Mouse (Mus musculus): Measurements from ENCODE around the gene Gm20388.
A peak's percentile ranks its signal among the peaks of the same experiment; 100 is the strongest.
"Not testable (repeated sequence)": the region's sequence is repeated elsewhere in the genome, so short reads cannot be mapped to it uniquely, and the experiment has no call there.

Gene Gm20388

GRCm38 (mm10) chr8:123431616-123432365 is 3521.2 kb downstream of the Gm20388 start:
- no peak for DNase-seq (ENCODE audit: low spot score in 2 of 2)

- no peak for DNase-seq (ENCODE audit: low spot score in 2 of 2)
Measured at GRCm38 (mm10) chr8:123432381-123432780, 3521.7 kb downstream of the Gm20388 start.

DNA sequence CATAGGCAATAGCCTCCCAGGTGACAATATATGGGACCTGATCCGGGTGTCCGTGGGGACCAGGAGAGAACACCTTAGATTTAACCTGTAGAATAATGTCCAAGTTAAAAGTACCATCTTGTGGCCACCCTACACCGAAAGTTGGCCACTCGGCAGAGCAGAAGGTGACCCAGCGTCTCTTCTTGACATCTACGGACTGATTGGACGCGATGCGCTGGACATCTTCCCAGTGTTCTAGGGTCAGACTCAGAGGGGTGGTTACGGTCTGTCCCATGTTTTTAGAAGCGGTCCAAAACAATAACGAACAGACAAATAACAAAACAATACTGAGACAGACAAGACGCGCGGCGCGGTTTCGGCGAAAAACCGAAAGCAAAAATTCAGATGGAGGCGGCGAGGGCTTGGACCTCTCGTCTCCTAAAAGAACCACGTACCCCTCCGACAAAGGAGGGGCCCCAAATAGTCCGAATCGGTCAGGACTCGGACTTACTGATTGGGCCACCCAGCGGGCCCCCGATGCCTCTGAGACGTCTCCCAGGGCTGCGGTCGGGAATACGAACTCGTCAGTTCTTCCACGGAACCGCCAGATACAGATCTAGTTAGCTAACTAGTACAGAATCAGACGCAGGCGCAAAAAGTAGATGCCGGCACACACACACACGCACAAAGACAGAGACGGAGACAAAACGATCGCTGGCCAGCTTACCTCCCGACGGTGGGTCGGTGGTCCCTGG is 3522.8 kb downstream of the Gm20388 start:
- DNase-seq (ENCODE audit: low spot score in 2 of 2), result not testable (repeated sequence)

DNA sequence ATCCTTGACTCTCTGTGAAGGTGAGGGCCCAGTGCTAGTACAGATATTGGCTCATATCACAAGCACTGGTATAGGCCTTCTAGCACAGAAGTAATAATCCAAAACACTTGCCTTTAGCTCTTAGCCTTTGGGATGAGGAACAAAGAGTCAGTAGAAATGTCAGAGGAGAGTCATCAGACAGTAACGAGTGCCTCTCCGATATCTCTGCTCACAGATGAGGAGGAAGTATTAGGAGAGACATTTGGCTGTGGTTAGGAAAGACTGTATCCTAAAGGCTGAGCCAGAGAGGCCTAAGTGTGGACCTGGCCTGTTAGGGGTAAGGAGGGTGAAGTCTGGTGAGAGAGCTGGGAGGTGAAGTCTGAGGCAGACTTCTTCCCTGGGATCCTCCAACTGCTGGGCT is 3531.1 kb downstream of the Gm20388 start:
- DNase-seq (ENCODE audit: low spot score in 2 of 2), result no peak

DNA sequence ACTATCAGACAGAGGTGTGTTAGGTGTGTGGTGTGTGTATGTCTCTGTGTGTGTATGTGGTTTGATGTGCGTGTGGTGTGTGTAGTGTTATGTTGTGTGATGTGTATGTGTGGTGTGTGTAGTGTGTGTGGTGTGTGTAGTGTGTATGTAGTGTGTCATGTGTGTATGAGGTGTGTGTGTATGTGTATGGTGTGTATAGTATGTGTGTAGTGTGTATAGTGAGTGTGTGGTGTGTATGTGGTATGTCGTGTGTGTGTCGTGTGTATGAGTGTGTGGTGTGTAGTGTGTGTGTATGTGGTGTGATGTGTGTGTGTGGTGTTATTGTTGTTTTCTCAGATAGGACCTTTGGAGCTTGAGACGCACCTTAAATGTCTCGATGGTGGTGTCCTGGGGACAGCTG is 3531.7 kb downstream of the Gm20388 start:
- DNase-seq (ENCODE audit: low spot score in 2 of 2), result no peak

DNA sequence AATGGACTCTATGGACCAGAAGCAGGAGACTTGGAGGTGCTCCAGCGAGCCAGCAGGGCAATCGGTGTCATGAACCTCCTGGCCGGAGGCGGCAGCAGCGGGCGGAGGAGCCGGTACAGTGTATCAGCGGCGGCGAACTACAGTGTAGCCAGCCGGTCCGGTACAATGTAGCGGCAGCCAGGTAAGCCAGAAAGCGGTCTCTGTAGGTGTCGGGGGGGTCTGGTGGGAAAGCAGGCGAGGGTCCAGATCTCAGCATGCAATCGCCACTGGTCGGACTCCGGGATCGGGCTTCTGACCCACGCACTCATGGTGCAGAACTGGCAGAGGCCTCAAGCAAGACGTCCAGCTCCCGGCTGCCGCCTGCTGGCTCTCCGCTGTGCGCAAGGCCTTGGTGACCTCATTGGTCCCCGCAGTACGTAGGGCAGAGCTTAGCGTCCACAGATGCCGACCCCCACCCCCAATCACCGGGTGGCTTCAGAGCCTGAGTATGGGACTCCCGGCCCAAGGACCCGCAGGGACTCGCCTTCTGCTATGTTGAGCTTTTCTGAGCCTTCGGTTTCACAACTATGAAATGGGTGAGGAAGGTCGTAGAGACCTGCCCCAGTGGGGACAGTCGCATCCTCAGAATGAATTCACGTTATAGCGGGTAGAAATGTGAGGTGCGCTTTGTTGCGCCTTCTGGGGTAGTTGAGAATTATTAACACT is 3532.4 kb downstream of the Gm20388 start:
- peak; percentile 87 to 90 for DNase-seq (ENCODE audit: low spot score in 2 of 2)

DNA sequence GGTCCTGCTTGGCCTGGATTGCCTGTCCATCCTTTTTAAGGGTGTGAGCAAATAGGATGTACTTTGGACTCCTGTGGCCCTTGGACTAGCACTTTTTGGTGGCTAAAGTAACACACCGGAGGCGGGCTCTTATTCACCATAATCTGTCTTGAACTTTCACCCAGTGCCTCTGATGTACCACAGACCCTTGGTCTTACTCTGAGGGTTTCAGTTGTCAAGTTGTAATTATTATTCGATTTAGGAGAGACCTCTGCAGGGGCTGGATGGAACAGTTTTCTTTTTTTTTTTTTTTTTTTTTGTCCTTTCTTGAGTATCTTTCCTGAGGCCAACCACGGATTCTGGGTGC is 3532.9 kb downstream of the Gm20388 start:
- DNase-seq (ENCODE audit: low spot score in 2 of 2), result no peak

- DNase-seq (ENCODE audit: low spot score in 2 of 2), result no peak
Measured at GRCm38 (mm10) chr8:123444131-123444530, 3533.5 kb downstream of the Gm20388 start.

- DNase-seq (ENCODE audit: low spot score in 2 of 2), result no peak
Measured at GRCm38 (mm10) chr8:123445981-123446380, 3535.3 kb downstream of the Gm20388 start.

GRCm38 (mm10) chr8:123446799-123447198 is 3536.2 kb downstream of the Gm20388 start:
- DNase-seq (ENCODE audit: low spot score in 2 of 2), result no peak

DNA sequence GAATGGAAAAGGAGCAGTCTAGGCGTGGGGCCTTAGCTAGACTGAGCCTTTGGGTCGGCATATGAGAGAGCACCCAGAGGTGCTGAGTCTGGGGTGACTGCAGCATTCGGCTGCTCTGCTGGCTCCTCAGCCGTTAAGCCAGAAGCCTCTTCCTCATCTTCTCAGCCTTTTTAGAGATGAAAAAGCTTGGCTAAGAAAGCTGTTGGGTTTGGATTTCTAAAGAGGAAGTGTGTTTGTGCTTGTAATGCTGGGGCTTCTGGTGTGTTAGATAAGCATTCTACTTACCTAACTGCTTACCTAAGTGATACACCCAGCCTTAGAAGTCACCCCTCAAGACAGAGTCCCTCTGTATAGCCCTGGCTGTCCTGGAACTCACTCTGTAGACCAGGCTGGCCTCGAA is 3540.1 kb downstream of the Gm20388 start:
- DNase-seq (ENCODE audit: low spot score in 2 of 2), result no peak

DNA sequence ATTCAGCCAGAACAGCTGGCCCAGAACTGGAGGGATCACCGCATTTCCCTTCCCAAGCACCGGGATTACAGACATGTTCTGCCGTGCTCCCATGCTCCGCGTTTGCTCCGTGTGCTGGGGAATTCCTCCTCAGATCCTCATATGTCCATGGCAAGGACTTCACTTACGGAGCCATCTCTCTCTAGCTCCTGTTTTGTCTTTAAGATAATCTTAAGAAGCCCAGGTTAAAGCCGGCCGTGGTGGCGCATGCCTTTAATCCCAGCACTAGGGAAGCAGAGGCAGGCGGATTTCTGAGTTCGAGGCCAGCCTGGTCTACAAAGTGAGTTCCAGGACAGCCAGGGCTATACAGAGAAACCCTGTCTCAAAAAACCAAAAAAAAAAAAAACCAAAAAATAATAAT is 3541.1 kb downstream of the Gm20388 start:
- not testable (repeated sequence) for DNase-seq (ENCODE audit: low spot score in 2 of 2)

DNA sequence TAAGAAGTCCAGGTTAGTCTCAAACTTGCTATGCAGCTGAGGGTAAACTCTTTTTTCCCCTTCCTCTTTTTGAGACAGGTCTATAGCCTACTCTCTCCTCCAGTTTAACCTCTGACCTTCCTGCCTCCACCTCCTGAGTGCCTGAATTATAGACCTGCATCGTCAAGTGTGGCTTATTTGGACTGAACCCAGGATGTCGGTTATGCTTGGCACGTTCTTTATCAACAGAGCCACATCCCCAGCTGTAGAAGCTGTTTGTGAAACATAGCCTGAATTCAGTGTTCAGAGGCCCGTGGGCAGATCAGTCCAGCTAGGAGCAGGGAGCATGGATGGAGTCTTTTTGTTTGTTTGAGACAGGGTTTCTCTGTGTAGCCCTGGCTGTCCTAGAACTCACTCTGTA is 3541.5 kb downstream of the Gm20388 start:
- DNase-seq (ENCODE audit: low spot score in 2 of 2), result no peak

DNA sequence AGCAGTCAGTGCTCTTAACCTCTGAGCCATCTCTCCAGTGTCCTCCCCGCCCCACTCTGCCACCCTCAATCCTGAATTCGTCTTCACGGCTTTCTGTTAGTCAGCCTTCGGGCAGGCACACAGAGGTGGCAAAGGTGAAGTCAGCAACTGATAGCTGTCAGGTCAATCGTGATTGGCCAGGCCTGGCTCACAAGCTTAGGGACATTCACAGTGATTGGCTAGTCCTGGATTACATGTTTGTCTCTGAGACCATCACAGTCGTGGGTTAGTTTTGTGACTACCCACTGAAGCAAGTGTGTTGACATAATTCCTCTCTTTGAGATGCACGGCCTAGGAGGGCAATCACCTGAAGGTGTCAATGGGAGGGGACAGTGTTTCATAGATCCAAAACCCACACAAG is 3542.7 kb downstream of the Gm20388 start:
- no peak for DNase-seq (ENCODE audit: low spot score in 2 of 2)

DNA sequence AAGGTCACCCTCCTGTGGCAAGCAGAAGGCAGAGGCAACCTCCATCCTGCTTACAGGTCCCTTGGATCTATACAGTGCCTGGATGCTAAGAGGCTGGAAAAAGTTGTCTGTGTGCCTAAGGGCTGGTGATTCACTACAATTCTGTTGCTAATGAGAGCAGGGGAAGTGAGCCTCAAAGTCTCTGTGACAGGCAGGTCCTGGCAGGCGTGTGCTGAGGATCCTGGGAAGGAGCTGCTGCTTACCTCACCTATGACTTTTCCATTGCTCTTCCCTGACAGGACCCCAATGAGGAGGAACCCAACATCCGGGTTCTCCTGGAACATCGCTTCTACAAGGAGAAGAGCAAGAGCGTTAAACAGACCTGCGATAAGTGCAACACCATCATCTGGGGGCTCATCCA is 3543.3 kb downstream of the Gm20388 start:
- no peak for DNase-seq (ENCODE audit: low spot score in 2 of 2)

DNA sequence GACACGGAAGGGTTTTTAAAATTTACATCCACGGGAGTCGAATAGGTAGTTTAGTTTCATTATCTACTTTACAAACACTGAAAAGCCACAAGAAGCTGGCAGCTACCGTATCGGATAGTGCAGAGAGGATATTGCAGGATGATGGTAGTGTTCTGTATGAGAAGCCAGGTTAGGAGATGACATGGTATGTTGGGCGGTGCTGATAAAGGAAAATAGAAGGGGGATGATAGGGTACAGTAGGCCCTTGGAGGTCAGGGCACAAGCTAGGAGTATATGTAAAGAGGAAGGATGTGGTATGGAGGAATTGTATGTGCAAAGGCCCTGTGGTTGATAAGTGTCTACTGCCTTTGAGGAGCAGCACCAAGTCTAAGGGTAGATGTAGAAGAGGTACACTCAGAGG is 3543.9 kb downstream of the Gm20388 start:
- DNase-seq (ENCODE audit: low spot score in 2 of 2), result no peak

DNA sequence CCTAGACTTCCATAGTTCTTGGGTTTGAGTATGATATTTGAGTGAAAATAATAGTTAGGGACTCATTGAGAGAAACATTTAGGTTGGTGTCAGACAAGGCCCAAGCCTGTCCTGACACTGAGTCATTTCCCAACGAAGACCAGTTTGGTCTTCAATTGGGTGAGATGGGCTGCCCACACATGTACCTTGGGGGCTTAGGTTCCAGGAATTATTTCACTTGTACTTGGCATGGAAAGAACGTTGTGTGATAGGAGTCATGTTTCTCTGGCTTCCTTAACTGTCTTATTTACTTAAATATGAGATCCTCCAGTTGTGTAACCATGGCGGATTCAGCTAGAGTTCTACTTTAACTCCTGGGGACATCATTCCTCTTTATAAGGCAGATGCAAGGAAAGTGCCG is 3553.0 kb downstream of the Gm20388 start:
- DNase-seq (ENCODE audit: low spot score in 2 of 2), result no peak

GRCm38 (mm10) chr8:123467476-123467875 is 3556.8 kb downstream of the Gm20388 start:
- DNase-seq (ENCODE audit: low spot score in 2 of 2), result no peak

DNA sequence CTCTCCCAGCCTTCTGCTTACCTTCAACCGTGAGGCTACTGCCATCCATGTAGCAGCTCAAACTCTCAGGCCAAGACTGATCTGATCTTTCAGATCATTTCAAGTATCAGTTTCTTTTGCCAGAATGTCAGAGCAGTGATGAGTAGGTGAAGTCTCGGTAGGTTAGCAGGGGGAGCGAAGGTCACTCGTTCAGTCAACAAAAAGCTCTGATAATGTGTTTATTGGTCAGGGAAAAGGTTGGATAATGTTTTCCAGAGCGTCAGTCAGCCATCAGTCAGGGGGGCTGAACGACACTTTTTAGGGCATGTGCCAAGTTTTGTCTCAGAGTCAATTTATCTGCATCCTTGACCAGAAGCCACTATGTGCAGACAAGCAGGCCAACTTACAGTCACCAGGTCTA is 3562.3 kb downstream of the Gm20388 start:
- not testable (repeated sequence) for DNase-seq (ENCODE audit: low spot score in 2 of 2)

DNA sequence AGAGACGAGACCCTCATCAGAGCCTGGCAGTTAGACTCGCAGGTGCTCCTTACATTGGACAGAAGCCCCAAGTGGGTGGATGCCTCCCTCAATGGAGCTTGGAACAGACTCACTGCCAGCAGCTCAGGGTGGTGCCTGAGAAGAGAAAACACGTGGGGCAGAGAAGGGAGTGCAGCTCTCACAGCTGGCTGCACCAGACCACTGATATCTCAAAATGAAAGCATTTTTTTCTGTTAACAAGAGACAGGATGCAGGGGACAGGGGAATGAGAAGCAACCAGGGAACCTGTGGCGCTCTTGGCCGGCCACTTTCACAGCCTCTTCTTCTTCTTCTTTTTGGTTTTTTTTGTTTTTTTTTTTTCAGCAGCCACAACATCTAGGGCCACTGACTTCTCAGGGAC is 3563.9 kb downstream of the Gm20388 start:
- DNase-seq (ENCODE audit: low spot score in 2 of 2), result not testable (repeated sequence)

GRCm38 (mm10) chr8:123476911-123477736 is 3566.5 kb downstream of the Gm20388 start:
- no peak for DNase-seq (ENCODE audit: low spot score in 2 of 2)

GRCm38 (mm10) chr8:123477737-123478258 is 3567.2 kb downstream of the Gm20388 start, which contains the start of gene Afg3l1:
Gene Afg3l1 (plus strand): TSS chr8:123477903.
- peak; percentile 87 to 90 for DNase-seq (ENCODE audit: low spot score in 2 of 2)
